Mouse (Mus musculus) neural tube, embryonic 15.5 days (tissue): ENCODE measurements around the gene Pam. TPM values are rescaled to one million over a fixed set of nuclear protein-coding genes. Genes with fewer than 3 reads are reported as not detected.

Experiments
- ATAC-seq: fragments of 200-750 bp; cut with Nextera tagmentation; 2 replicates; pipeline ENCODE4 v1.8.0; 2017; ENCODE audit warnings: mild to moderate bottlenecking, moderate TSS enrichment, moderate library complexity; ENCODE audit not compliant: low FRiP score
- H3K27ac ChIP-seq: fragments of 300-500 bp; sonication (generic); replicated peaks from 2 replicates; pipeline ENCODE4 v1.5.1; 2015; ENCODE audit warnings: mild to moderate bottlenecking, inconsistent platforms
- H3K27me3 ChIP-seq: fragments of 300-500 bp; sonication (generic); replicated peaks from 2 replicates; pipeline ENCODE4 v1.6.1; 2015; ENCODE audit warnings: inconsistent platforms
- H3K36me3 ChIP-seq: fragments of 300-500 bp; sonication (generic); 2 replicates; pipeline ENCODE4 v1.6.1; 2015; ENCODE audit warnings: inconsistent platforms
- H3K4me1 ChIP-seq: fragments of 300-500 bp; sonication (generic); 2 replicates; pipeline ENCODE4 v1.6.1; 2015; ENCODE audit warnings: inconsistent platforms
- H3K4me2 ChIP-seq: fragments of 300-500 bp; sonication (generic); 2 replicates; pipeline ENCODE4 v1.6.1; 2015; ENCODE audit warnings: inconsistent platforms, mild to moderate bottlenecking, moderate library complexity
- H3K4me3 ChIP-seq: fragments of 300-500 bp; sonication (generic); replicated peaks from 2 replicates; pipeline ENCODE4 v1.5.1; 2015; ENCODE audit warnings: mild to moderate bottlenecking, inconsistent platforms
- H3K9ac ChIP-seq: fragments of 300-500 bp; sonication (generic); replicated peaks from 2 replicates; pipeline ENCODE4 v1.6.1; 2015; ENCODE audit warnings: mild to moderate bottlenecking, inconsistent platforms
- H3K9me3 ChIP-seq: fragments of 300-500 bp; sonication (generic); replicated peaks from 2 replicates; pipeline ENCODE4 v1.6.1; 2016; ENCODE audit warnings: inconsistent platforms
- WGBS: fragments of 180-500 bp; shearing (Covaris S2); methylation state at CpG from one replicate; pipeline ENCODE4 v1.1.7; 2015; ENCODE audit warnings: mixed read lengths; 5-methylcytosine and 5-hydroxymethylcytosine counted together
- polyA plus RNA-seq: library from polyadenylated mRNA; unstranded; fragments of >200 nt; fragmentation: Nextera tagmentation; extraction: Ambion mirVana; gene quantifications from 2 replicates; pipeline ENCODE4 v1.2.1, GENCODE M21; 2015

The Pam gene
- polyA plus RNA-seq, 1 experiment from 2014 or later, result 31.8 TPM

DNA sequence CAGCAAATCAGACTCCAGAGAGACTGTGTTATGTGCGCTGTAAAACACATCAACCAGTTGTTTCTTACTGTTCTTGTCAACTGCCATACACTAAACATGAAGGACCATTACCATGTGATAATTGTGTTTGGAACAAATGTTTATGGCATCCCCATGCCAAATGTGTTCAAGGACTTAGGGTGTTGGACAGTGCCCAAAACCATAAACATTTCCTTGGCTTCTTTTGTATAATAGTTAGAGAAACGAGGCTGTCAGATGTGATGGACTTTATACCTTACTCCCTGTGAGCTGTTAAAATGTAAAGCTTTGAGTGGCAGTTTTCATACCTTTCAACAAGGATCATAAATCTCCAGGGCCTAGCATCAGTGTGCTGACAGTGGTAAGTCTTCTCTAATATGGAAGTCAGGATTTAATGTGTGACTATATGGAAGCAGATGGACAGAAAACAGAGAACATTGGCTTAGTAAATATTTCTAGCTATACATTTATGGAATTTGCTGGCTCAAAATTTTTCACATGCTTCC, 169.4 kb downstream of the Pam start:
- no peak overlapping the region for H3K9ac ChIP-seq
- no peaks in the 10 kb centered on the region for H3K9me3 ChIP-seq
- H3K27me3 ChIP-seq, result no peaks in the 10 kb centered on the region
- H3K36me3 ChIP-seq, result no peaks in the 10 kb centered on the region
- H3K4me3 ChIP-seq, result no peak overlapping the region
- H3K27ac ChIP-seq, result peak overlapping the region; percentile 15; the same call in 1 of the 2 replicates
- H3K4me1 ChIP-seq, result peaks cover 19% of the 10 kb centered on the region
- WGBS, result 40% methylated on average over 2 of the region's 2 CpGs
- H3K4me2 ChIP-seq, result no peak overlapping the region
- ATAC-seq, result no peak

- WGBS, result 80% methylated on average over 6 of the region's 6 CpGs
- Histone ChIP-seq H3K4me3 (no peak overlapping the region), H3K36me3 (no peaks in the 10 kb centered on the region), H3K4me1 (peaks cover 6% of the 10 kb centered on the region; the same call in 1 of the 2 replicates), H3K27ac (no peak overlapping the region), H3K27me3 (no peaks in the 10 kb centered on the region), H3K4me2 (no peak overlapping the region), H3K9me3 (no peaks in the 10 kb centered on the region), H3K9ac (no peak overlapping the region)
- ATAC-seq, result no peak
Measured at GRCm38 (mm10) chr1:97922395-97922794, 173.1 kb downstream of the Pam start.

DNA sequence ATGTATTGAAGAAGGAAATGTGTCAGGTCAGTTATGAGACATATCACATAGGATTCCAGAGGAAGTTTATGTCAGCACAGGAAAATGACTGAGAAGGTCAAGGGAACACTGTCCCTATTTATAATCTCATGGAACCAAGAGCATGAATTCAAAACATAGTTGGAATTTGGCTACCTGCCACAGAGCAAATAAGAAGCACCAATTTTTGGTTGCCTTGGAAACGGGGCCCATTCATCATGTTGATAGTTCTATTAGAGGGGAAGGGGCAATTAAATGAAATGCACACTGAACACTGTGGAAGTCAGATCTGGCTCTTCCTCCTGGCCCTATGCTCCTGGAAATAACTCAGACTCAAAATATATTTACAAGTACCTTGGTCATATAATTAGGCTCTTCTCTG, 173.6 kb downstream of the Pam start:
- no peak for ATAC-seq
- Histone ChIP-seq H3K9ac (no peak overlapping the region), H3K27me3 (no peaks in the 10 kb centered on the region), H3K4me3 (no peak overlapping the region), H3K9me3 (no peaks in the 10 kb centered on the region), H3K27ac (no peak overlapping the region), H3K4me1 (peaks cover 7% of the 10 kb centered on the region; the same call in 1 of the 2 replicates), H3K36me3 (no peaks in the 10 kb centered on the region), H3K4me2 (no peak overlapping the region)
- WGBS, result 92% methylated on average over 1 of the region's 1 CpGs

DNA sequence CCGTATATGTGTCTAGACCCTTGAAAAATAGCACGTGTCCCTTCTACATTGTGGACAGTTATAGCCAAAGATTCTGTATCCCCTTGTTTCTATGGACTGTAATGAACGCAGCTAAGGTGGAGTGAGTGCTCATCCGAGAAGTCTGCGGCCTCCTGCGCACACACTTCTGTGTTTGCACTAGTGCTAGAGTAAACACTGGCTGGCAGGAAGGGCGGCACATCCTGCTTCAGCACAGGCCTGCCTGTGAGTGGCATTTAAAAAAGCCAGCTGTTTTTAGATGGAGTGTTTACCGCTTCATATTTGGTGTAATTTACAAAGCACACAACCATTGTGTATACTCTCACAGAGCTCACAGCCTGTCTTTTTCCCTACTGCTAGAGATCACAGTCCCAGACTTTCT, 177.0 kb downstream of the Pam start:
- no peak for ATAC-seq
- Histone ChIP-seq H3K4me2 (no peak overlapping the region), H3K36me3 (no peaks in the 10 kb centered on the region), H3K4me3 (no peak overlapping the region), H3K4me1 (peaks cover 7% of the 10 kb centered on the region; the same call in 1 of the 2 replicates), H3K27me3 (no peaks in the 10 kb centered on the region), H3K9me3 (no peaks in the 10 kb centered on the region), H3K27ac (no peak overlapping the region), H3K9ac (no peak overlapping the region)
- WGBS, result 82% methylated on average over 8 of the region's 8 CpGs

DNA sequence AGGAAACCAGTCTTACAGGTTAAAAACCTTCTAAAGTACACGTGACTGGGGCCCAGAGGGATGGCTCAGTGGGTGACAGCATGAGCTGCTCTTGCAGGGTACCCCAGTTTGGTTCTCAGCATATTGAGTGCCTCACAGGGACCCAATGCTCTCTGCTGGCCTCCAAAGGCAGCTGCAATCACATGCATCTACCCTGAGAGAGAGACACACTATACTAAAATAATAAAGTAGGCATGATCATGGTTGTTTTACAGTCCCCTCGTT, 178.5 kb downstream of the Pam start:
- peak; percentile 47 for ATAC-seq
- H3K4me2 ChIP-seq, result no peak overlapping the region
- H3K9me3 ChIP-seq, result no peaks in the 10 kb centered on the region
- no peak overlapping the region for H3K9ac ChIP-seq
- no peaks in the 10 kb centered on the region for H3K27me3 ChIP-seq
- WGBS, result 67% methylated on average over 2 of the region's 2 CpGs
- no peak overlapping the region for H3K4me3 ChIP-seq
- H3K27ac ChIP-seq, result 0 out of 2 replicates have a peak overlapping the region, but pooled peaks have one; percentile 54
- H3K4me1 ChIP-seq, result peaks cover 7% of the 10 kb centered on the region; the same call in 1 of the 2 replicates
- no peaks in the 10 kb centered on the region for H3K36me3 ChIP-seq

- H3K36me3 ChIP-seq, result no peaks in the 10 kb centered on the region
- no peaks in the 10 kb centered on the region for H3K9me3 ChIP-seq
- no peaks in the 10 kb centered on the region for H3K27me3 ChIP-seq
- H3K9ac ChIP-seq, result no peak overlapping the region
- WGBS, result 68% methylated on average over 12 of the region's 12 CpGs
- H3K4me2 ChIP-seq, result no peak overlapping the region
- ATAC-seq, result peak; percentile 37; the same call in 1 of the 2 replicates
- peak overlapping the region; percentile 54 for H3K27ac ChIP-seq
- H3K4me3 ChIP-seq, result no peak overlapping the region
- peaks cover 7% of the 10 kb centered on the region; the same call in 1 of the 2 replicates for H3K4me1 ChIP-seq
Measured at GRCm38 (mm10) chr1:97916218-97916970, 179.1 kb downstream of the Pam start.

DNA sequence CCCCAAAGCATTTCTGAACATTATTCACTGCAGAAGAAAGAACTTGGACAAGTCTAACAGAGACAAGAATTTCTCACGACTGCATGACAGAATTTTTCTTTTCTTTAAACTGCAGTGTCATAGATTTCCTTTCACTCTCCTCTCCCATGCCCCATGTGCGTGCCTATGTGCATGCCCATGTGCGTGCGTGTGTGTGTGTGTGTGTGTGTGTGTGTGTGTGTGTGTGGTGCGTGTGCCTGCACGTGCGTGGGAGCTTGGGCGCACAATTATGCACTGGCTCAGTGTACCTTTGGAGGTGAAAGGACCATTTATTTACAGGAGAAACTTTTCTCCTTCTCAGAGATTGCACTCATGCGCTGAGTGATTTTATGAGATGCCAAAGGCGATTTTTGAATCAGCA, 179.7 kb downstream of the Pam start:
- 0 out of 2 replicates have a peak, but pooled peaks have one; percentile 57 for ATAC-seq
- 86% methylated on average over 10 of the region's 10 CpGs for WGBS
- H3K4me1 ChIP-seq, result peaks cover 7% of the 10 kb centered on the region; the same call in 1 of the 2 replicates
- H3K27ac ChIP-seq, result 0 out of 2 replicates have a peak overlapping the region, but pooled peaks have one; percentile 54
- no peak overlapping the region for H3K4me2 ChIP-seq
- H3K36me3 ChIP-seq, result no peaks in the 10 kb centered on the region
- no peaks in the 10 kb centered on the region for H3K27me3 ChIP-seq
- no peak overlapping the region for H3K4me3 ChIP-seq
- H3K9me3 ChIP-seq, result no peaks in the 10 kb centered on the region
- H3K9ac ChIP-seq, result no peak overlapping the region

- Histone ChIP-seq H3K36me3 (no peaks in the 10 kb centered on the region), H3K4me2 (no peak overlapping the region), H3K4me3 (no peak overlapping the region), H3K4me1 (no peaks in the 10 kb centered on the region), H3K9me3 (no peaks in the 10 kb centered on the region), H3K9ac (no peak overlapping the region), H3K27me3 (no peaks in the 10 kb centered on the region), H3K27ac (no peak overlapping the region)
- ATAC-seq, result no peak
- WGBS, result 87% methylated on average over 10 of the region's 10 CpGs
Measured at GRCm38 (mm10) chr1:97910874-97911273, 184.6 kb downstream of the Pam start.

- Histone ChIP-seq H3K27ac (no peak overlapping the region), H3K4me3 (no peak overlapping the region), H3K9me3 (no peaks in the 10 kb centered on the region), H3K4me1 (no peaks in the 10 kb centered on the region), H3K4me2 (no peak overlapping the region), H3K27me3 (no peaks in the 10 kb centered on the region), H3K36me3 (no peaks in the 10 kb centered on the region), H3K9ac (no peak overlapping the region)
- WGBS, result 77% methylated on average over 5 of the region's 5 CpGs
- no peak for ATAC-seq
Measured at GRCm38 (mm10) chr1:97909561-97909960, 185.9 kb downstream of the Pam start.

- no peak overlapping the region for H3K4me3 ChIP-seq
- H3K27ac ChIP-seq, result no peak overlapping the region
- H3K27me3 ChIP-seq, result no peaks in the 10 kb centered on the region
- H3K4me2 ChIP-seq, result no peak overlapping the region
- H3K9me3 ChIP-seq, result no peaks in the 10 kb centered on the region
- H3K4me1 ChIP-seq, result no peaks in the 10 kb centered on the region
- WGBS, result 92% methylated on average over 4 of the region's 4 CpGs
- H3K36me3 ChIP-seq, result no peaks in the 10 kb centered on the region
- ATAC-seq, result no peak
- no peak overlapping the region for H3K9ac ChIP-seq
Measured at GRCm38 (mm10) chr1:97908736-97909135, 186.7 kb downstream of the Pam start.

- no peaks in the 10 kb centered on the region for H3K36me3 ChIP-seq
- H3K4me3 ChIP-seq, result no peak overlapping the region
- H3K27me3 ChIP-seq, result no peaks in the 10 kb centered on the region
- no peak overlapping the region for H3K4me2 ChIP-seq
- H3K27ac ChIP-seq, result no peak overlapping the region
- no peak for ATAC-seq
- H3K9me3 ChIP-seq, result no peaks in the 10 kb centered on the region
- 74% methylated on average over 7 of the region's 7 CpGs for WGBS
- H3K4me1 ChIP-seq, result no peaks in the 10 kb centered on the region
- no peak overlapping the region for H3K9ac ChIP-seq
Measured at GRCm38 (mm10) chr1:97903912-97904460, 191.5 kb downstream of the Pam start.

GRCm38 (mm10) chr1:97902830-97903229, 192.6 kb downstream of the Pam start:
- ATAC-seq, result no peak
- Histone ChIP-seq H3K4me1 (no peaks in the 10 kb centered on the region), H3K9me3 (no peaks in the 10 kb centered on the region), H3K4me2 (no peak overlapping the region), H3K36me3 (no peaks in the 10 kb centered on the region), H3K27ac (no peak overlapping the region), H3K27me3 (no peaks in the 10 kb centered on the region), H3K4me3 (no peak overlapping the region), H3K9ac (no peak overlapping the region)
- WGBS, result 89% methylated on average over 7 of the region's 7 CpGs
